Mouse (Mus musculus) ovary, postnatal 14 days (tissue): ENCODE results near the gene Rab21.
"Not testable (repeated sequence)": the region's sequence is repeated elsewhere in the genome, so short reads cannot be mapped to it uniquely, and the experiment has no call there.

Experiments used
- DNase-seq: peaks from one replicate; pipeline ENCODE4 v3.0.0; 2022; ENCODE audit warnings: low spot score

Gene Rab21

DNA sequence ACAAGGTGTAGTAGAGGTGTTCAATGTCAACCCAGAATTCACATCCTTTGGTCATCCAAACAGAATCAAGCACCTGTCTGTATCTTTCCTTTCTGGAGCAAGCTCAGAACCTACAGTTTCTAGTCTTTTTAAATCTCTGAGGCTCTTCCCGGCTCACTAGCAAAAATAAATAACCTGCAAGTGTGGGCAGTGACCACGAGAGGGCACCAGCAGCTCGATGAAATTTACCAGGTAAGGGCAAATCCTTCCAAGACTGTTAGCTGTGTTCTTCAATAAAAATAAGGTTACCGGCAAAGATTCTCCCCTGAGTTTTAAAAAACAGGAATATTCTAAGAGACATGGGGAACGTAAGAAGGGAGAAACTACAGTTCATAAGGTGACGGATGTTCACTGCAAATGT lies 7.9 kb upstream of the Rab21 start:
- peak; percentile 61 for DNase-seq

- no peak for DNase-seq
These were observed 6.1 kb upstream of the Rab21 start for GRCm38 (mm10) chr10:115321317-115322035.

- DNase-seq: not testable (repeated sequence)
These were observed 3.0 kb upstream of the Rab21 start for GRCm38 (mm10) chr10:115318388-115318787.

- no peak for DNase-seq
These were observed 919 bp upstream of the Rab21 start for GRCm38 (mm10) chr10:115316313-115316712.

DNA sequence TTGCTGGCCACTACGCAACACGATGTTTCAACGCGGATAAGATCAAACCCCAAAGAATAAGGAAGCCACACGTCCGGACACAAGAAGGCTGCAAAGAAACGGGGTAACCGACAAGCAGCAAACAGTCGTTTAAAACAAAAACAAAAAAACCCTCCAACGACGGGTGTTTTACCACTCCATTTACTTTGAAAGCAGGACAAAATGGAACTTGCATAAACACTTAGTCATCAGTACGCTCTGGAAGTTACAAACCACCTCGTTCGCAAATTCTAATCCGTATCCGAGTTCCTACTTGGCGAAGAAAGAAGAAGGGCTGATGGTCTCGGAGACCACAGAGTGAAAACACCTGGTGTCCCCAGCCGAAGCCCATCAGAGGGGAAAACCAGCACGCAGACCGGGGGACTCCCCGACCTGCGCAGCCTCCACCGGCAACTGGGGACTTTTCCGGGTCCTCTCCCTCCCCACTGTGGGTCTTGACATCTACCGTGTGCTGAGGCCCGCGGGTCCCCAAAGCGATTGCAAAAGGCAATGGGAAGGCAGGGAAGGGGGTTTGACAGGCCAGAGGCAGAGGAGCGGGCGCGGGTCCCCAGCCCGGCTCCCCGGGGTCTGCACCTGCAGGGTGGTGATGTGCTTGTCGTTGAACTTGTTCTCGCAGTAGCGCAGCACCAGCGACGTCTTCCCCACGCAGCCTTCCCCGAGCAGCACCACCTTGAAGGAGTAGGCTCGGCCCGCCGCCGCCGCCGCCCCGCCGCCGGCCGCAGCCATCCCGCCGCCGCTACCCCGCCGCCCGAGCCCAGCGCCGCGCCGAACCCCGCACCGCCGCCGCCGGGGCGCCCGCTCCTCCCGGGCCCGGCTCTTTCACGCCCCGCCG lies 577 bp downstream of the Rab21 start:
- no peak for DNase-seq

DNA sequence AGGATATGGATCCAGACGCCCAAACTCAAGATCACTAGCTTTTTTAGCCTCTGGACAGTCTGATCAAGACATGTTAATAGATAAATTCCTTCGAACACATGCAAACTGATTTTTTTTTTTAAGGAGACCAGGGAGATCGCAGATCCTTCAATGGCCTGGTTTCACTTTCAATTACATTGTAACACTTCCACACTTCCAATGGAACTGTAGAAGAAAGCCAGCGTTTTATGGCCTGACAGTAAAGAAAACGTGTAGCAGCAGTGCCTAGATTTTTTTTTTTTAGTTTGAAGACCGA lies 1.2 kb downstream of the Rab21 start:
- no peak for DNase-seq

DNA sequence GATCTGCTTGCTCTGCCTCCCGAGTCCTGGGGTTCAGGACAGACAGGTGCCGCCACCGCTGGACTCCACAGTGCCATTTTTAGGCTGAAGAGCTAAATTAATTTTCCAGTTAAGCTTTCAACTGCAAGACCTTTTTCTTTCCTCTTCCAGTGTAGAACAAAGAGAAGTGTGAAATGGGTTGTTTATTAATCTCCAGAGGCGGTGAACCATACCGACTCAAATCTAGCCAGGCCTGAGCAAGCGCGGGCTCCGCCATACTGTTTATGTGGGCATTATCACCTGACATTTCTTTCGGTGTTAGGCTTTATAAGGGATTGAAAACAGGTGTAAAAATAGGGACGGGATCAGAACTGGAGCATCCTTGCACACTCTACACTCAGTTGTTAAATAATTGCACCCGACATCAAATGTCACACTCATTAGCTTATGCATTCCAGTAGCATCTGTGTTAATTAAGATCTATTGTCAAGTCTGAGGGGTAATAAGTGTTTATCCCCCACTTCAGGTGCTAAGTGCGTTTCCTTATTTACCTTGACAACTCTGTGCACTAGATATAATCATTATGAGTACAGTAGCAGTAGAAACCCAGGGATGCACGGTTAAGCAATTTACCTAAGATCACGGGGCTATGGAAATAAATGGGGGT lies 1.6 kb downstream of the Rab21 start:
- no peak for DNase-seq

- no peak for DNase-seq
These were observed 2.7 kb downstream of the Rab21 start for GRCm38 (mm10) chr10:115312732-115313131.

DNA sequence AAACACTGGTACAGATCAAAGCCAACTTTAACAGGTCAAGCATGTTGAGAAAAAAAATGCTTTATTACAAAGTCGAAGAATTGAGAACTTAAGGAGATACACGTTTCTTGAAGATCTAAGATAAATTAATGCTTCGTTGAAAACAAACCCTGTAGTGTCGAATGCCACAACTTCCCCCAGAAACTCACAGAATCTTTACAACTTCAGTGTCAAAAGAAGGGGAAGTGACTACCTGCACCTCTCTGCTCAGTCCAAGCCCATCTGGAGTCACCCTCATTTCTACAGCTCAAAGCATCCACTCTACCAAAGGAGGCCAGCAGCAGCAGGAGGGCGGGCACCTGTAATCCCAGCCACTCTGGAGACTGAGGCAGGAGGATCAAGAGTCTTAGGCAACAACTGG lies 3.2 kb downstream of the Rab21 start:
- no peak for DNase-seq

- no peak for DNase-seq
These were observed 4.0 kb downstream of the Rab21 start for GRCm38 (mm10) chr10:115311263-115311965.

DNA sequence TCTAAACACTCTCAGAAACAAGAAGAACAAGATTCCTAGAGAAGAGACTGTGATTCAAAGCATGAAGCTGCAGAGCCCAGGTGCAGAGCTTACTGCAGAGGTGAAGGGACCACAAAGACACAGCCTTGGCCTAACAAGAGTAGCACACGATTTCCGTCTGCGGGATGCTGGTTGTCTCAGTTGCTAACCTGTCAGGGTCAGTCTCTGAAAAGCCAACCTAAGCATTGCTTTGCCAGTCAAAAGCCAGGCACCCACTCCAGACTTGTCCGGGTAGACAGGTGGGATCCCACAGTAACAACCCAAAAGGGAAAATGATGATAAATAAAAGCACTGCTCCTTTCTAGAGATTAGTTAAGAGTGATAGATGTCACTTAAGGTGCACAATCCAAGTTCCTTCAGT lies 6.2 kb downstream of the Rab21 start:
- no peak for DNase-seq

DNA sequence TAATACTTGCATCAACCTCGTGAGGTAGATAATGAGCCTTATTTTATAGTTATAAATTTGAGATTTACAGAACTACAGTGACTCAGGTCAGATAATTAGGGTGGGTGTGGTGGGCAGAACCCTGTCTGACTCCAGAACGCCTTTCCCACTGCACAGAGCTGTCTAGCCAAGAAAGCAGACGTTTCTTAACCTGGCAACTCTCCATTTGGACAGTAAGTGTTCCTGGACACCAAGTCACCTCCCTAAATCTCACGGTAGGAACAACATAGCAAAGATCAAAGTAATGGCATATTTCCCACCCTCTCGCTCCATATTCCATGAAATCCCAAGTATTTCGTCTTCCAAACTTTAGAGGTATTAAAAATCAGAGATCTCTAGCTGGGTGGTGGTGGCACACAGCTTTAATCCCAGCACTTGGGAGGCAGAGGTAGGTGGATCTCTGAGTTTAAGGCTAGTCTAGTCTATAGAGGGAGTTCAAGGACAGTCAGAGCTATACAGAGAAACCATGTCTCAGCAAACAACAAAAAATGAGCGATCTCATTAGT lies 8.0 kb downstream of the Rab21 start:
- no peak for DNase-seq

- DNase-seq: no peak
These were observed 16.7 kb downstream of the Rab21 start for GRCm38 (mm10) chr10:115298683-115299082.

DNA sequence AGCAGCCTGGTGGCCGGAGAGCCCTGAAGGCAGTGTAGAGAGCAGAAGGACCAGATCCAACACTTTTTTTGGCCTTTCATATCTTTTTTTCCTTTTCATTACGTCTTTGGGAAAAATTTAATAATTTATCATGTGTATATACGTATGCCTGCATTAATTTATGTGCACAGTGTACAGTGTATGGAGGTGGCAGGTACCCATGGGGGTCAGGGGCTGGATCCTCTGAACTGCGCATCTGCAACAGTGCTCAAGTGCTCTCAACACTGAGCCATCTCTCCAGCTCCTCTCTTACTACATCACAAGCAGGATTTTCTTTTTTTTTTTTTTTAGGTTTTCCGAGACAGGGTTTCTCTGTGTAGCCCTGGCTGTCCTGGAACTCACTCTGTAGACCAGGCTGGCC lies 17.8 kb downstream of the Rab21 start:
- DNase-seq: no peak

GRCm38 (mm10) chr10:115296401-115296935 lies 18.9 kb downstream of the Rab21 start:
- DNase-seq: no peak

- no peak for DNase-seq
These were observed 20.2 kb downstream of the Rab21 start for GRCm38 (mm10) chr10:115295162-115295561.

GRCm38 (mm10) chr10:115294715-115295114 lies 20.7 kb downstream of the Rab21 start:
- no peak for DNase-seq

- DNase-seq: no peak
These were observed 21.4 kb downstream of the Rab21 start for GRCm38 (mm10) chr10:115293946-115294345.

GRCm38 (mm10) chr10:115290671-115291070 lies 24.7 kb downstream of the Rab21 start:
- DNase-seq: no peak

GRCm38 (mm10) chr10:115288856-115289255 lies 26.5 kb downstream of the Rab21 start:
- no peak for DNase-seq

- DNase-seq: no peak
These were observed 31.2 kb downstream of the Rab21 start for GRCm38 (mm10) chr10:115284170-115284569.

DNA sequence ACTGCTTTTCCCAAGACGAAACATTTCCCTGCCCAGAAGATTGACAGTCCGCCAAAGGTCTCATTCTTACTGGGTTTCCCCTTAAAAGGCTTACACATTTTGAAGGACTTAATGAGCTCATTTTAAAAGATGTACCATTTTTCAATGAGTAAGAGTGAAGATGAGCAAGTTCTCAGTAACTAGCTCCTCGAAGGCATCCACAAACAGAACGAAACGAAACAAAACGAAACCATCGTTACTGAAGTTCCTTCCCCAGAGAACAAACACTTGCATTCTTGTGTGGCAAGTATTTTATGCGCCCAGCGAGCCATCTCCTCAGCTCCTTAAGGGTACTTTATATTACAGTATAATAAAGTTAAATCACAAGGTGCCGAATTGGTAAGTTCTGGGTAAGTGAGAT lies 34.0 kb downstream of the Rab21 start:
- DNase-seq: no peak
